Mouse (Mus musculus): ENCODE measurements around the gene Oprd1. TPM values are rescaled to one million over a fixed set of nuclear protein-coding genes. Genes with fewer than 3 reads are reported as not detected.
A peak's percentile ranks its signal among the peaks of the same experiment; 100 is the strongest.

The Oprd1 gene
- total RNA-seq (2022), result under 1 TPM in 1 of 4 experiments, not detected in 3; 0.07 TPM

GRCm38 (mm10) chr4:132144080-132144841 lies at the start of gene Oprd1:
TSS of gene Oprd1 (minus strand) at chr4:132144486.
- no peak for DNase-seq (ENCODE audit: low spot score in 2 of 2)

DNA sequence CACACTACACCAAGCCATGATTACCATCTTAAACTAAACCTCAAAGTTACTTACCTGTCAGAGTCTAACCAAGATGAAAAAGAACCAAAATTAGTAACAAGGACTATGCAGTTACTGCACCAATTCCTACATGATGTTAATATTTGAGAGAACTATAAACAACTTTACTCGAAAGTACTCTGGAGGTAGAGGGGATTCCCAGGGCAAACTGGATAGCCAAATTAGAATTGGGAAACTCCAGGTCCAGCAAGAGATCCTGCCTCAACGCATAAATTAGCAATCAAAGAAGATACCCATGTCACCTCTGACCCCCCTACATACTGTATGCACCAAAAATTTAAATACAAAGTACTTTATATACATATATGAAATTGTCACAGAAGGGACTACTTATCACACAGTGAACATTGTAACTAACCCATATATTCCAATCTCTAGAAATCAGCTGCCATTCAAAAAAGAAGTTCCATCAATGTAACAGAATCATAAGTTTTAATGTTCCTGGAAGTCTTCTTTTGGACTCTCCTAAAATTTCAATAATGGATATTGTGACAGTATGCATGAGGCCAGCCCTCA lies 43.6 kb upstream of the Oprd1 start:
- DNase-seq (ENCODE audit: low spot score in 2 of 2), result no peak

DNA sequence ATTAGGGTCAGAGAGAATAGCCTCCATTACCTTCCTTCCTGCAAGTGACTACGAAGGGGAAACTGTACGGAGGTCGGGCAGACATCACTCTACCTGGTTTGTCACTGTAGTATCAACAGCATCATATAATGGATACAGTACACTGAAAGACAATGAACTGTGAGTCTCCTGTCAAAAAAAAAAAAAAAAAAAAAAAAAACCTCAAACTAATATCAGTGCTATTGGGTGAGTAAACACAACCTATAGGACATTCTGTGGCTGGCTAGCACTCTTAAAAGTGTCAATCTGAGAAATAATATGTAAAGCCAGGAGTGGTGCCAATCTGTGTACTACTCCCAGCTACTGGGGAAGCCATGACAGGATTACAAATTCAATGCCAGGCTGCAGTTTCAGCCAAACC lies 38.9 kb upstream of the Oprd1 start:
- DNase-seq (ENCODE audit: low spot score in 2 of 2), result no peak

GRCm38 (mm10) chr4:132181721-132182658 lies 37.7 kb upstream of the Oprd1 start:
- no peak for DNase-seq (ENCODE audit: low spot score in 2 of 2)

GRCm38 (mm10) chr4:132180710-132181109 lies 36.4 kb upstream of the Oprd1 start:
- no peak for DNase-seq (ENCODE audit: low spot score in 2 of 2)

DNA sequence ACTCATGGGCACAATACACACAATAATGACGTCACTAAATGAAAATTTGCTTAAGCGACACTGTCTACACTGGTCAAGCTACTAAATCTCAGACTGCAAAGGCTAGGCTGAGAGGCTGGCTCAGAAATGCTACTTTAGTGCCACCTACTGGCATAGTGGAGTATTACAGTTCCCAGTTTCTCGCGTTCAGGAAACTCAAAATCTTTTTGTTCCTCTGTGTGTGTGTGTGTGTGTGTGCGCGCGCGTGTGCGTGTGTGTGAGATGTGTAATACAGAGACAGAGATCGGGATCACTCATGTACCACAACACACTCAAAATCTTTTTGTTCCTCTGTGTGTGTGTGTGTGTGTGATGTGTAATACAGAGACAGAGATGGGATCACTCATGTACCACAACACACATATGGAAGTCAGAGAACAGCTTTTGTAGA lies 34.4 kb upstream of the Oprd1 start:
- no peak for DNase-seq (ENCODE audit: low spot score in 2 of 2)

GRCm38 (mm10) chr4:132176474-132176873 lies 32.2 kb upstream of the Oprd1 start:
- no peak for DNase-seq (ENCODE audit: low spot score in 2 of 2)

DNA sequence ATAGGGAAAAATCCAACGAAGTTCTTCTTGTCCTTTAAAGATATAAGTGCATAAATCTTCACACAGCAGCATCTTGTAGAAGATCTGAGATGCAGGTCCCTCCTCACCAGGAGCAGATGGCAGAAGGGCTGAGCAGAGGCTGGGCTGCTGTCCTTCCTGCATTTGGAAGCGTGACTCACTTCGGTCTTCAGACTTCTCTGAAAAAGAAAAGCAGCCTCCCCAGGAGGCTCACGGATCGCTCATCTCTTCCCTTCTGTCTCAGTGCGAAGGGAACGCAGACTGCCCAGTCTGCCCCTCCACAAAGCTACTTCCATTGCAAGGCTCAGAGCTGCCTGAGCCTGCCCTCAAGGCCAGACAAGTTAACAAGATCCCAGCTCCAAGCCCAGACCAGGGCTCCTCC lies 26.6 kb upstream of the Oprd1 start:
- DNase-seq (ENCODE audit: low spot score in 2 of 2), result no peak

DNA sequence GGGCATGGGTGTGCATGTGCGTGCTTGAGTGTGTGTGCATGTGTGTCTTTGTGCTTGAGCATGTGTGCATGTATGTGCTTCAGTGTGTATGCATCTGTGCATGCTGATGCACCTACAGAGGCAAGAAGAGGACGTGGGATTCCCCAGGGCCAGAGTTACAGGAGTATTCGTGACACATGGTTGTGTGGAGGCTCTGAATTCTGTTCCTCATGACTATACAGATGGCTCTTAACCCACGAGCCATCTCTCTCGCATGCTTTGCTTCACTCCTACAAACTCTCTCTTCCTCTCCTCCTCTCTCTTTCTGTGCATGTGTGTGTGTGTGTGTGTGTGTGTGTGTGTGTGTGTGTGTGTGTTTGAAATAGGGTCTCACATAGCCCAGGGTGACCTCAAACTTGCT lies 25.5 kb upstream of the Oprd1 start:
- no peak for DNase-seq (ENCODE audit: low spot score in 2 of 2)

DNA sequence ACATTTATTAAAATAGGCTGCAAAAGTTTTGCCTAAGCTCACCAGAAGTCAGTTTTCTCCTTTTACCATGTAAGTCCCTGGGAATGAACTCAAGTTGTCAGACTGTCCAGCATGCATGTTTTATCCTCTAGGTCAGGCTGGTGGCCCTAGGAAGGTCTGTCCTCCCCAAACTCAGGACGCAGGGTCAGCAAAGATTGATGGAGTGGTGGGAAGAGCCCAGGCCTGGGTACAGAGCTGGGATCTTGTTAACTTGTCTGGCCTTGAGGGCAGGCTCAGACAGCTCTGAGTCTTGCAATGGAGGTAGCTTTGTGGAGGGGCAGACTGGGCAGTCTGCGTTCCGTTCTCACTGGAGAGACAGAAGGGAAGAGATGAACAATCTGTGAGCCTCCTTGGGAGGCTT lies 25.0 kb upstream of the Oprd1 start:
- no peak for DNase-seq (ENCODE audit: low spot score in 2 of 2)

GRCm38 (mm10) chr4:132167436-132167835 lies 23.1 kb upstream of the Oprd1 start:
- no peak for DNase-seq (ENCODE audit: low spot score in 2 of 2)

DNA sequence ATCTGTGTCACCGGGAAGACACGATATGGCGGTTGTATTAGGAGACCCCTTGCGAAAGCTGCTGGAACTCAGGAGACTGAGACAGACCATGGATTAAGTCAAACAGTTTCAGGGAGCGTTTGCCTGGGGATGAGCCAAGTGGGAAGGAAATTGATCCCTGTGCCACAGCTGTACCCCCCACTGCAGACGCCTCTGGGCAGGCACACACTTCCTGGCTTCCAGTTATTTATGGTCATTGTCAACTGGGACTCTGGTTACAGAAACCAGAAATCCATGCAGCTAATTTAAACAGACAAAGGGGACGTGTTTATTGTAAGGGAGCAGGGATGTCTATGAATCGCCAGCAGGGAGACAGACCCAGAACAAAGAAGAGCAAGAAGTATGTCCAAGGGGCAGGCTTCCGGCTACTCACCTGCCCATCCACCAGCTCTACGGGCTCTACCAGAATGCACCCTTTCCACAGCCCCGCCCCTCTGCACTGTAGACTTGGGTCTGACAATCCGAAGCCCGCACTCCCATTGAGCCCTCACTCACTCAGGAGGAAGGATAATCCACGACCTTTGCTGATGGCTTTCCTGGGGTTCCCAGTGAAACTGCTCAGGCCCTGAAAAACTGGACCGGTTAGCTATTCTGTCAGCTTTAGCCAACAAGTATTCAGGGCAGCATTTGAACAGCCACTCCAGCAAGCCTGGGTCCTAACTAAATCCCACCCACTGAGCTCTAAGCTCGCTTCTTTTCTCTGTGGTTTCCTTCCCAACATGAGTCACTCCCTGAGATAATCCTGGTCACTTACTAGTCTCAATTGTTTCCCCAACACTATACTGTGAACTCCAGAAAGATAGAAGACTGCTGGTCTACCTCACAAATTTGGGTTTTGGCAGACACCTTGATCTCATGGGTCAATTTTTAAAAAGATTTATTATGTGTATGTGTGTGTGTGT lies 22.3 kb upstream of the Oprd1 start:
- no peak for DNase-seq (ENCODE audit: low spot score in 2 of 2)

DNA sequence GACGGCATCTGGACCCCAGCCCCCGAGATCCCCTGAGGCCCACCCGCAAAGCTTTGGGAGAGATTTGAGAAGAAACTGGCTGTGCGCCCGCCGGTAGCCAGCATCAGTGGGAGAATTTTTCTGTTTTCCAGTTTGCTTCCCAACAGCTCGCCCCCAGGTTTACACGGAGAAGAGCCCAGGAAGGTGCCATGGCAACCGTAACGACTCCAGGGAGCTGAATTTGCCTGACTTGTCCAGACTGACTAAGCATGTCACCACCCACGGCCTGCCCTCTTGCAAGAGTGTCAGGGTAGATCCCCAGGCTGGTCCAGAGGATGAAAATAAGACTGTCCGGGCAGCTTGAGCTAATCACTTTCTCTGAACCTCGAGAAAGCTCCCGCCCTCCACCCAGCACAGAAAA lies 21.4 kb upstream of the Oprd1 start:
- DNase-seq (ENCODE audit: low spot score in 2 of 2), result no peak

GRCm38 (mm10) chr4:132156941-132157622 lies 12.8 kb upstream of the Oprd1 start:
- peak in 1 of 2 experiments; percentile 17 for DNase-seq (ENCODE audit: low spot score in 2 of 2)

DNA sequence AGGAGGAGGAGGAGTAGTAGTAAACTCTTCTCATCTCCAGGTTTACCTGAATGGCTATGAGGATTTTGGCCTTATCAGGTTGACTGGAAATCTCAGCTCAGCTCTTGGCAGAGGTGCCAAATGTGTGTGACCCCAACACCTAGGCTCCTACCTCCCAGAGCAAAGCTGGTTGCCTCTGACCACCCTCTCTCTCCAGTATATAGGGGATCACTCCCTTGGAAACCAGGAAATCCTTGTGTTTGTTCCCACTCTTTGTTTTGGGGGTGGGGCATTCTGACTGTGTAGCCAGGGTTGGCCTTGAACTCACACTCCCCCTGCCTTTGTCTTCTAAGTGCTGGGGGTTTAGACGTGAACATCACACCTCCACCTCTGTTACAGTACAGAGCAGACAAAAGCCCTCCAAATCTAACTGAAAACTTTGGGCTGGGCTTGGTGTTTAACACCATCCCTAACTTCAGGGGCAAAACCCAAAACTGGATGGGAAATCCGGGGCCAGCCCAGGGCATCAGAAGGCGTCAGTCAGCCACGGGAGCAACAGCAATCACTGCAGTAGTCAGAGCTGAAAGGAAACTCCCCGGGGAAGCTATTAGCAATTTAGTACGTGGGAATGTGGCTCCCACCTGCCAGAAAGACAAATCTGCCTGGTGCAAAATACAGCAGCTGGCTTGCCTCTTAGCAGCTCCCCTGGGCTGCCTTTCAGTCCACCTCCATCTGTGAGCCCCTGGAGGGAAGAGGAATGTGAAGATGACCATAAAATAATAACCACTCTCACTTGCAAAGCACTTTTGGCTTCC lies 10.8 kb upstream of the Oprd1 start:
- no peak for DNase-seq (ENCODE audit: low spot score in 2 of 2)

DNA sequence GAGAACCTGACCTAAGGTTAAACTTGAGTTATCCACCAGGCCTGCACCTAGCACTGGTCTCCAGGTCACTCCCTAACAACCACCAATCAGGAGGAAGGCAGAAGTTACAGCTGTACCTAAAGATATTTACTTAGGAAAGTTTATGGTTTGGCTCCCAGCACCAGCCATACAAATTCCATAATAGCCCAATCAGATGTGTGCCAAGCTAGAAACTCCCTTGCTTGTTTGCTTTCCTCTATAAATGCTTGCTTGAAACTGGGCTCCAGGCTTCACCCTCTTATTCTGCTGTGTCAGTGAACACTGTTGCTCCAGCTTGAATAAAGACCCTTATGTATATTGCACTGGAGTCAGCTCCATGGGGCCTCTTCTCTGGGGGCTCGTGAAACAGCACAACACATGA lies 7.4 kb upstream of the Oprd1 start:
- DNase-seq (ENCODE audit: low spot score in 2 of 2), result no peak

- DNase-seq (ENCODE audit: low spot score in 2 of 2), result no peak
Observed at GRCm38 (mm10) chr4:132146201-132146600, 1.9 kb upstream of the Oprd1 start.

DNA sequence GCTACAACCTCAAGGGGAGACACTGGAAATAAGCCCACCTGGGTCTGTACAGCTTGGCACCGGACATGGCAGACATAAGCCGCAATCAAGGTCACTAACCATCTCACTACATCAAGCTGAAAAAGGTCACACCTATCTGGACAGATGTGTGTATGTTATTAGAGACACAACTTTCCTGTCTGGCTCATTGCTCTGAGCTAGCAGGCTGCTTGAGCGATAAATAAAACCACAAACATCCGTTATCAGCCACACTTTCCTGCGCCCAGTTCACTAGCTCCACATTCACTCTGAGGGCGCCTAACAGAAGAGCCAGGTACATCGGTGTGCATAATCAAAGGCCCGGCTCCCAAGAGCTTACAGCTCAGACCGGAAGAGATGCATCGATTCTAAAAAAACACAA lies 806 bp upstream of the Oprd1 start:
- DNase-seq (ENCODE audit: low spot score in 2 of 2), result no peak

DNA sequence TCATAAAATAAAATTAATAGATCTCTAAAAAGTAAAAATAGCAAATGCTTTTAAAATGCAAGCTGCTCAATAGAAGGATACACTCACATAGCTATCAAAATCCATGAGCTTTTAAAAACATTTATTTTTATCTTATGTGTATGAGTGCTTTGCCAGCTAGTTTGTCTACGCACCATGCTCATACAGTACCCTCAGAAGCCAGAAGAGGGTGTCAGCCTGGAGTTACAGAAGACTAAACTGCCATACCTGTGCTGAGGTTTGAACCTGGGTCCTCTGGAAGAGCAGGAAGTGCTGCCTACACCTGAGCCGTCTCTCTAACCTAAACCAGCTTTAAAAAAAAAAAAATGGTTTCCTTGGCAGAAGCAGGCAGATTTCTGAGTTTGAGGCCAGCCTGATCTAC lies 5.6 kb downstream of the Oprd1 start:
- no peak for DNase-seq (ENCODE audit: low spot score in 2 of 2)

DNA sequence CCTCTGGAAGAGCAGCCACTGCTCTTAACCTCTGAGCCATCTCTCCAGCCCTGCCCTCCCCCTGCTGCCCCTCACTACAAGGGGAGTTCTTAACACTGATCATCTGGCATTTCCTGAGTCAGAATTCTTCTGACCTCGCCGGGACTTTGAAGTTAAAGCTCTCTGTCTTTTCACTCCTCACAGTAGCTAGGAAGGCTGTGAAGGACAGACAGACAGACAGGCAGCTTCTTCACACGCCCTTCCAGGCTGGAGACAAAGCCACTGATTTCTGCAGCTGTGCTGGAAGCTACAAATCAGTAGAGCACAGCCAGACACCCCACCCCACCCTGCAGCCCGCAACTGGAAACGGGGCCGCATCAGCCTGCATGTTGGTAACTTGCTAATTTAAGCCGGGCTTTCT lies 7.3 kb downstream of the Oprd1 start:
- no peak for DNase-seq (ENCODE audit: low spot score in 2 of 2)
